Mouse (Mus musculus): ENCODE measurements around the gene Tbc1d14. TPM values are rescaled to one million over a fixed set of nuclear protein-coding genes. Genes with fewer than 3 reads are reported as not detected.

Tbc1d14 gene
- polyA plus RNA-seq, 1 experiment from 2014 or later, result 16.8 TPM

GRCm38 (mm10) chr5:36478540-36479420 is 114.3 kb downstream of the Tbc1d14 start:
- H3K27ac ChIP-seq (ENCODE audit: low read depth, low read length), result no peak overlapping the region
- H3K27me3 ChIP-seq (replicated peaks; ENCODE audit: control insufficient read depth, insufficient read depth, low read length), result no peaks in the 10 kb centered on the region
- H3K9me3 ChIP-seq (ENCODE audit: control insufficient read depth), result no peaks in the 10 kb centered on the region
- 80% methylated on average over 6 of the region's 6 CpGs for WGBS
- H3K9ac ChIP-seq (ENCODE audit: low read depth, low read length), result no peak overlapping the region
- ATAC-seq, result no peak
- H3K36me3 ChIP-seq (ENCODE audit: control insufficient read depth, insufficient read depth), result peaks cover 12% of the 10 kb centered on the region; the same call in 1 of the 2 replicates
- H3K4me3 ChIP-seq (ENCODE audit: low read depth, low read length), result no peak overlapping the region
- peaks cover 5% of the 10 kb centered on the region; the same call in 1 of the 2 replicates for H3K4me1 ChIP-seq (replicated peaks; ENCODE audit: control insufficient read depth, insufficient read depth, low read length)
- H3K4me2 ChIP-seq (replicated peaks; ENCODE audit: low read depth), result no peak overlapping the region
- TF ChIP-seq CTCF (IDR thresholded peaks at IDR 0.05; ENCODE audit: low read depth), result no peak

GRCm38 (mm10) chr5:36477486-36477885 is 115.6 kb downstream of the Tbc1d14 start:
- no peak for TF ChIP-seq CTCF (IDR thresholded peaks at IDR 0.05; ENCODE audit: low read depth)
- no peak overlapping the region for H3K4me2 ChIP-seq (replicated peaks; ENCODE audit: low read depth)
- H3K9me3 ChIP-seq (ENCODE audit: control insufficient read depth), result no peaks in the 10 kb centered on the region
- WGBS, result 79% methylated on average over 3 of the region's 3 CpGs
- no peak for ATAC-seq
- no peak overlapping the region for H3K27ac ChIP-seq (ENCODE audit: low read depth, low read length)
- H3K4me3 ChIP-seq (ENCODE audit: low read depth, low read length), result no peak overlapping the region
- no peak overlapping the region for H3K9ac ChIP-seq (ENCODE audit: low read depth, low read length)
- no peaks in the 10 kb centered on the region for H3K27me3 ChIP-seq (replicated peaks; ENCODE audit: control insufficient read depth, insufficient read depth, low read length)
- no peaks in the 10 kb centered on the region for H3K4me1 ChIP-seq (replicated peaks; ENCODE audit: control insufficient read depth, insufficient read depth, low read length)
- H3K36me3 ChIP-seq (ENCODE audit: control insufficient read depth, insufficient read depth), result peaks cover 22% of the 10 kb centered on the region

GRCm38 (mm10) chr5:36474283-36474682 is 118.8 kb downstream of the Tbc1d14 start:
- H3K9ac ChIP-seq (ENCODE audit: low read depth, low read length), result no peak overlapping the region
- ATAC-seq, result no peak
- no peak overlapping the region for H3K4me3 ChIP-seq (ENCODE audit: low read depth, low read length)
- H3K4me1 ChIP-seq (replicated peaks; ENCODE audit: control insufficient read depth, insufficient read depth, low read length), result no peaks in the 10 kb centered on the region
- 84% methylated on average over 5 of the region's 5 CpGs for WGBS
- no peak overlapping the region for H3K27ac ChIP-seq (ENCODE audit: low read depth, low read length)
- H3K4me2 ChIP-seq (replicated peaks; ENCODE audit: low read depth), result no peak overlapping the region
- H3K27me3 ChIP-seq (replicated peaks; ENCODE audit: control insufficient read depth, insufficient read depth, low read length), result no peaks in the 10 kb centered on the region
- H3K9me3 ChIP-seq (ENCODE audit: control insufficient read depth), result no peaks in the 10 kb centered on the region
- peak; percentile 86 for TF ChIP-seq CTCF (IDR thresholded peaks at IDR 0.05; ENCODE audit: low read depth)
- H3K36me3 ChIP-seq (ENCODE audit: control insufficient read depth, insufficient read depth), result peaks cover 53% of the 10 kb centered on the region

GRCm38 (mm10) chr5:36472876-36473655 is 120.0 kb downstream of the Tbc1d14 start:
- Histone ChIP-seq H3K4me1 (replicated peaks; ENCODE audit: control insufficient read depth, insufficient read depth, low read length) (no peaks in the 10 kb centered on the region), H3K27me3 (replicated peaks; ENCODE audit: control insufficient read depth, insufficient read depth, low read length) (no peaks in the 10 kb centered on the region), H3K4me2 (replicated peaks; ENCODE audit: low read depth) (no peak overlapping the region), H3K4me3 (ENCODE audit: low read depth, low read length) (no peak overlapping the region), H3K9ac (ENCODE audit: low read depth, low read length) (no peak overlapping the region), H3K27ac (ENCODE audit: low read depth, low read length) (no peak overlapping the region), H3K9me3 (ENCODE audit: control insufficient read depth) (no peaks in the 10 kb centered on the region), H3K36me3 (ENCODE audit: control insufficient read depth, insufficient read depth) (peaks cover 61% of the 10 kb centered on the region)
- no peak for ATAC-seq
- WGBS, result 87% methylated on average over 4 of the region's 4 CpGs
- TF ChIP-seq CTCF (IDR thresholded peaks at IDR 0.05; ENCODE audit: low read depth), result no peak

- H3K9me3 ChIP-seq (ENCODE audit: control insufficient read depth), result no peaks in the 10 kb centered on the region
- peaks cover 1% of the 10 kb centered on the region for H3K4me1 ChIP-seq (replicated peaks; ENCODE audit: control insufficient read depth, insufficient read depth, low read length)
- TF ChIP-seq CTCF (IDR thresholded peaks at IDR 0.05; ENCODE audit: low read depth), result no peak
- H3K36me3 ChIP-seq (ENCODE audit: control insufficient read depth, insufficient read depth), result peaks cover 64% of the 10 kb centered on the region
- no peak overlapping the region for H3K27ac ChIP-seq (ENCODE audit: low read depth, low read length)
- 88% methylated on average over 8 of the region's 8 CpGs for WGBS
- no peak overlapping the region for H3K9ac ChIP-seq (ENCODE audit: low read depth, low read length)
- H3K27me3 ChIP-seq (replicated peaks; ENCODE audit: control insufficient read depth, insufficient read depth, low read length), result no peaks in the 10 kb centered on the region
- no peak overlapping the region for H3K4me3 ChIP-seq (ENCODE audit: low read depth, low read length)
- no peak for ATAC-seq
- H3K4me2 ChIP-seq (replicated peaks; ENCODE audit: low read depth), result no peak overlapping the region
Measured at GRCm38 (mm10) chr5:36471206-36471605, 121.9 kb downstream of the Tbc1d14 start.

GRCm38 (mm10) chr5:36465889-36466288 is 127.2 kb downstream of the Tbc1d14 start:
- Histone ChIP-seq H3K9me3 (ENCODE audit: control insufficient read depth) (no peaks in the 10 kb centered on the region), H3K27ac (ENCODE audit: low read depth, low read length) (peak overlapping the region; percentile 85; the same call in 1 of the 2 replicates), H3K4me3 (ENCODE audit: low read depth, low read length) (peak overlapping the region; percentile 95), H3K36me3 (ENCODE audit: control insufficient read depth, insufficient read depth) (peaks cover 30% of the 10 kb centered on the region), H3K9ac (ENCODE audit: low read depth, low read length) (peak overlapping the region; percentile 87; the same call in 1 of the 2 replicates), H3K4me2 (replicated peaks; ENCODE audit: low read depth) (peak overlapping the region; percentile 89), H3K4me1 (replicated peaks; ENCODE audit: control insufficient read depth, insufficient read depth, low read length) (peaks cover 4% of the 10 kb centered on the region), H3K27me3 (replicated peaks; ENCODE audit: control insufficient read depth, insufficient read depth, low read length) (no peaks in the 10 kb centered on the region)
- WGBS, result 17% methylated on average over 8 of the region's 8 CpGs
- no peak for TF ChIP-seq CTCF (IDR thresholded peaks at IDR 0.05; ENCODE audit: low read depth)
- ATAC-seq, result no peak
